Mouse (Mus musculus) mouse trophoblast stem cell (cell line): ENCODE measurements around the gene Rbp4.

Source experiments
- in situ Hi-C, 2 experiments: fragments of 300-500 bp; cut with MseI, MboI; formaldehyde crosslinking; loops; 2 replicates in 1 of 2; 3 replicates in 1 of 2; pipeline ENCODE4 v1.15.1; 2025

Rbp4 gene

GRCm38 (mm10) chr19:38125219-38125610 is at the start of gene Rbp4:
Rbp4 (minus strand) TSS chr19:38125281.
- in situ Hi-C loops = no loop called here

- in situ Hi-C loops = no loop called here
These were observed 39.6 kb upstream of the Rbp4 start for GRCm38 (mm10) chr19:38164633-38165032.

- in situ Hi-C loops = no loop called here
These were observed 36.7 kb upstream of the Rbp4 start for GRCm38 (mm10) chr19:38161648-38162354.

- in situ Hi-C loops = no loop called here
These were observed 31.2 kb upstream of the Rbp4 start for GRCm38 (mm10) chr19:38156243-38156642.

- in situ Hi-C loops = no loop called here
These were observed 18.6 kb upstream of the Rbp4 start for GRCm38 (mm10) chr19:38143540-38144271.

DNA sequence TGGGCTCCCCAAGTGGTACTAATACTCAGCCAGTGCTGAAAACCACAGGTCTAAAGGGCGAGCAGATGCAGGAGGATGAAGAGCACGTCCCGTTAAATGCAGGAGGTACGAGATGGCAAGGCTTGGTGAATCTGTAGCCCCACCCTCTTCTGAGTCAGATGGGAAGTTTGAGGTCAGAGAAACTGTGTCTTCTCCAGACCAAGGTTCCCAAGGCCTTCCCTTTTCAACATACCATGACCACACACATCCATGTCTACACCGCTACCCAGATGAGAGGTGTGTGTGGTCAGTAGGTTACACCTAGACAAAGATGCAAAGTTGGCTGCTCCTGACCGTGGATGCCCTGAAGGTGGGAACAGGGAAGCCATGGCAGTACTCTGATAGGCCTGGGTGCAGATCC is 9.7 kb upstream of the Rbp4 start:
- in situ Hi-C loops = no loop called here

GRCm38 (mm10) chr19:38133986-38134385 is 8.9 kb upstream of the Rbp4 start:
- in situ Hi-C loops = no loop called here

GRCm38 (mm10) chr19:38132481-38132880 is 7.4 kb upstream of the Rbp4 start, which contains the start of gene Pde6c:
Pde6c (plus strand) TSS chr19:38132781.
- in situ Hi-C loops = no loop called here

DNA sequence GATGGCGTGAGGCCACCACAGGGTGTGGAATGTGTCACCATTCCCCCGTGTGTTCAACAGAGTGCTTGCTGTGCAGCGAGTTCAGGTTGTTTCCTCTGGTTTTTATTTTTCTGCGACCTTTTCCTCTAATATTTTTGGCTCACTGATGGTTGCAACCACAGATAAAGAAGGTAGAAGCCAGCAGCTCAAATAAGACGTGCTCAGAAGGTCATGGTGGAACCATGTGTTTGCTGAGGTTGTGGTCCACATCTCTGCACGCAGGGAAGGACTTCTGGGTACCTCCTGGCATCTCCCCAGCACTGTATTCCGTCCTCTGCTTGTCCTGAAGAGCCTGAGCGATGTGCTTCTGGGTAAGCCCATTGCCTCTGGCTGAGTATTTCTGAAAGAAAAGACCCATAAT is 1.6 kb upstream of the Rbp4 start:
- in situ Hi-C loops = no loop called here

- in situ Hi-C loops = no loop called here
These were observed 471 bp downstream of the Rbp4 start for GRCm38 (mm10) chr19:38124401-38125218.

GRCm38 (mm10) chr19:38123921-38124320 is 1.2 kb downstream of the Rbp4 start:
- in situ Hi-C loops = no loop called here

- in situ Hi-C loops = no loop called here
These were observed 4.8 kb downstream of the Rbp4 start for GRCm38 (mm10) chr19:38120123-38120760.

- in situ Hi-C loops = no loop called here
These were observed 10.1 kb downstream of the Rbp4 start for GRCm38 (mm10) chr19:38114834-38115491.

GRCm38 (mm10) chr19:38112575-38112974 is 12.5 kb downstream of the Rbp4 start:
- in situ Hi-C loops = no loop called here

DNA sequence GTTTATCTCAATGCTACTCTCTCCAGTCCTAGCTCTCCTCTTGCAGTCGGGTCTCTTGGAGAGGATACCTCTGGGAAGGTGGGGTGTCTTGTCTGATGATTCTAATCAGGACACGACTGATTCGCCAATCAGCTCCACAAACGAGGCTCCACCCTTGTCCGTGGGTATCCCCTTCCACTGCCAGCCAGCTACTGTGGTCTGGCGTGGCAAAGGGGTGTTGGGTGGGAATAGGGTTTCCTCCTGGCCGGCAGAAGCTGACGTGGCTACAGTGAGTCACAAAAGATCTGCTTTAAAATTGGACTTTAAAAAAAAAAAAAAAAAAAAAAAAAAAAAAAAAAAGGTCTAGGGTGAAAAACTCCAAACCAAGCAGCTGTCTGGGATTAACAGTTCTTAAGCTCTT is 14.0 kb downstream of the Rbp4 start:
- in situ Hi-C loops = no loop called here

DNA sequence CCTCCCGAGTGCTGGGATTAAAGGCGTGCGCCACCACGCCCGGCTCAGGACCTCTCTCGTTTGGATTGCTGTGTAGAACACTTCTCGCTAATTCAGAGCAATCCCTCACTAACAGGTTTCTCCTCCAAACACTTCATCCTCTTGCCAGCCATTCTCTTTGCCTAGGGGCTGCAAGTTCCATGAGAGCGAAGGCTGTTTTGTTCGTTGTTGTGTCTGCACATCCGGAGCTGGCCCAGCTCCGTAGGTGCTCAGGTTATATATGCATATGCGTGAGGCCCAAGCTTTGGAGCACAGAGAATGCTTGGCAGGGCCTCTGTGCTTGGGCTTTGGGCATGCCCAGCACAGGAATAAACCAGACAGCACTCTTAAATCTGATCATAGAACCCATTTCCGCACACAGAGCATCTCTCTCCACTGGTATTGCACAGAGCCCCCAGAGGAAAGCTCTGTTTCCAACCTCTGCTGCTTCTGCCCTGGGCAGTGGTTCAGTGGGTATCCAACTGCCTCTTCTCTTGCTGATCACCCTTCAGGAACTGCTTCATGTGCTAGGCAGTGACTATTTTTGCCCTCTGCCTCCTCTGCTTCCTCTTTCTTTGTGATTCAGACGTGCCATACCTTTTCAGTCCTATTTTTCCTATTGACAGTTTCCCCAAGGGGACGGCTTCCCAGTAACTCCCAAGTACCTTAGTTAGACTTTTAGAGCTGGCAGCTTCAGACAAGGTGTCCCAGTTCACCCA is 15.4 kb downstream of the Rbp4 start:
- in situ Hi-C loops = no loop called here

- in situ Hi-C loops = no loop called here
These were observed 17.2 kb downstream of the Rbp4 start for GRCm38 (mm10) chr19:38107871-38108270.

DNA sequence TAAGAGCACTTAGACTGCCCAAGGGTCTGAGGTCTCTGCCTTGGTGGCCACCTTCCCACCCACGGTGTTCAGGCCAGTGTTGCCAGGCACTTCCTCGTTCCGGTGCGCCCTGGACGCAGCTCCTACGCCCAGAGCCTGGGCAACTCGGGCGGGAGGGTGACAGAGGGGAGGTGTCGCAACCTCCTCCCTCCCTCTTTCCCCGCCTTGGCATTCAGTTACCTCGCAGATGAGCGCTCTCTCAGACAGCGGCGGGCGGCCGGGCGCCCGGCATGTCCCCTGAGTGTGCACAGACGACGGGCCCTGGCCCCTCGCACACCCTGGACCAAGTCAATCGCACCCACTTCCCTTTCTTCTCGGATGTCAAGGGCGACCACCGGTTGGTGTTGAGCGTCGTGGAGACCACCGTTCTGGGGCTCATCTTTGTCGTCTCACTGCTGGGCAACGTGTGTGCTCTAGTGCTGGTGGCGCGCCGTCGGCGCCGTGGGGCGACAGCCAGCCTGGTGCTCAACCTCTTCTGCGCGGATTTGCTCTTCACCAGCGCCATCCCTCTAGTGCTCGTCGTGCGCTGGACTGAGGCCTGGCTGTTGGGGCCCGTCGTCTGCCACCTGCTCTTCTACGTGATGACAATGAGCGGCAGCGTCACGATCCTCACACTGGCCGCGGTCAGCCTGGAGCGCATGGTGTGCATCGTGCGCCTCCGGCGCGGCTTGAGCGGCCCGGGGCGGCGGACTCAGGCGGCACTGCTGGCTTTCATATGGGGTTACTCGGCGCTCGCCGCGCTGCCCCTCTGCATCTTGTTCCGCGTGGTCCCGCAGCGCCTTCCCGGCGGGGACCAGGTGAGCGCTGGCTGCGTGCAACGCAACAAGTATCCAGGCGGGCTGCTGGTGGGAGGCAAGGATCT is 28.0 kb downstream of the Rbp4 start, which contains the start of gene Ffar4:
TSS of gene Ffar4 (plus strand) at position 214 of the 901 bp plus-strand sequence.
- in situ Hi-C loops = no loop called here

DNA sequence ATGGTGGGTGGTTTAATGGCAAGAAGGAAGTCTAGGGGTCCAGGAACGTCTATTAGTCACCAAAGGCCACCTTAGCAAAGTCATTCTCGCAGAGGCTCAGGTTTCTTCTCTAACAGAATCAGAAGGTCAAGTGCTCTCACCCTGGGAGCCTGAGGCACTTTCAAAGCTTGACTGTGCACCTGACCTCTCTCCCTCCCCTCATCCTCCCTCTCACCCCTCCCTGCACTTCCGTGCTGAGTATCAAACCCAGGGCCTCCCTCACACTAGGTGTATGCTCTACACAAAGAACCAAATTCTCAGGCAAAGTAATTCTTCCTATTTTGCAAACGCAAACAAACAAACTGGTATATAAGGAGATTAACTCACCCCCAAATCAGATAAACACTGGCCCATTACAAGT is 28.9 kb downstream of the Rbp4 start:
- in situ Hi-C loops = no loop called here
